ENCODE assay signal across 9 mouse cellular contexts in the genomic region with DNA sequence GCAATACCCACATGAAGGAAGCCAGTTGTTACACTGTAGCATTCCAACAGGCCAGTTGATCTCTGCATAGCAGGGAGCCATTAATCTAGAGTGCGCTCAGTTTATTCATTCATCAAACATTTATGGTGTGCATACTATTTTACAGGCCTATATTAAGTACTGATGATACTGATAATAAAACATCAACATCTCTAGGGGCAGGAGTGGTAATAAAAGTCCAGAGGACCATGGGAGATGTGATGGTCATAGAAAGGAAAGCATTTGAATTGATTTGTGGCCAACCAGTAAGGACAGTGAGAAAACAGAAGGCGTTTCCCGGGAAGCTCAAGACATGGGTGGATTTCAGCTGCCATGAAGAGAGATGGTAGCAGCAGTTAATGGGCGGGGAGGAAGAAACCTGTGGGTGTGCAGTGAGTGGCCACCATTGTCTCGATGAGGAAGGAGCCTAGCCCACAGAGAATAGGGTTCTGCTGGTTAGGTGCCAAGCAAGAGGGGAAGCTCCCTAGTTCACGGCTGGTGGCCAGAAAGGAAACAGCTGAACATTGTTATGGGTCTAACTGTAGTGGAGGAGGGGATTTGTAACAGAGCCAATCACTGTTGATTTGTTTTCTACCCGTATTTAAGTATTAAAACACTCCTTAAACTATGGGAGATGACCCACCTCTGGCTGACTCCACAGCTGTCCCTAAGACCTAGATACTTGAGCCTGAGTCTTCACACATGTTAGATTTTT.
DNase-seq lines count a peak whose midpoint lies in the region; ATAC-seq and TF ChIP-seq lines count a peak whose summit lies in the region.
"Had no signal": no experiment of that assay in that cellular context is flagged by ENCODE, and none has a peak within 500 bp of the region (broad histone marks: within the 10 kb centered on the region; RNA-seq: fewer than 3 reads in every experiment).

No protein-coding gene starts in this region.

- no peak overlapping the region for H3K4me3 ChIP-seq in left cerebral cortex, adult 2 months
- H3K4me3 ChIP-seq in embryonic fibroblast, embryonic 13.5 days (ENCODE audit: insufficient read depth, low read length), result no peak overlapping the region
- no peak overlapping the region for H3K4me3 ChIP-seq in forebrain, embryonic 12.5 days (replicated peaks)
- no peak overlapping the region for H3K4me3 ChIP-seq in forebrain, embryonic 11.5 days (ENCODE audit: low read depth, low read length)

- peak; percentile 27 to 79 for DNase-seq in left cerebral cortex, postnatal 10 days (ENCODE audit: extremely low spot score in 1 of 2, low spot score in 2 of 2)
- DNase-seq in left cerebral cortex, adult 2 months (ENCODE audit: extremely low spot score in 1 of 2, low spot score in 2 of 2), result no peak
- DNase-seq in kidney, adult 9 months, result peak; percentile 76
- peak; percentile 90 for DNase-seq in lung, postnatal 36 days
- no peak for DNase-seq in right cerebral cortex, postnatal 25 days
- DNase-seq in forebrain, embryonic 11.5 days (ENCODE audit: low spot score), result no peak

- peaks cover 6% of the 10 kb centered on the region; the same call in 1 of the 2 replicates for H3K4me1 ChIP-seq in embryonic fibroblast, embryonic 13.5 days (ENCODE audit: control insufficient read depth, insufficient read depth, low read length)
- 0 out of 2 replicates have a peak, but pooled peaks cover 3% of the 10 kb centered on the region for H3K4me1 ChIP-seq in forebrain, embryonic 12.5 days
- no peaks in the 10 kb centered on the region for H3K4me1 ChIP-seq in forebrain, embryonic 11.5 days (replicated peaks; ENCODE audit: control insufficient read depth, insufficient read depth, low read length)

- no peak overlapping the region for H3K9ac ChIP-seq in forebrain, embryonic 12.5 days
- H3K9ac ChIP-seq in forebrain, embryonic 11.5 days (ENCODE audit: low read length), result no peak overlapping the region

- no peak overlapping the region for H3K4me2 ChIP-seq in forebrain, embryonic 12.5 days
- H3K4me2 ChIP-seq in forebrain, embryonic 11.5 days (ENCODE audit: low read depth, low read length, severe bottlenecking), result no peak overlapping the region

- H3K36me3 ChIP-seq in forebrain, embryonic 12.5 days (replicated peaks), result no peaks in the 10 kb centered on the region
- no peaks in the 10 kb centered on the region for H3K36me3 ChIP-seq in forebrain, embryonic 11.5 days (ENCODE audit: control insufficient read depth, insufficient read depth, low read length)

- TF ChIP-seq CTCF in left cerebral cortex, adult 2 months (IDR thresholded peaks at IDR 0.05), result no peak
- no peak for TF ChIP-seq CTCF in embryonic fibroblast, embryonic 13.5 days (IDR thresholded peaks at IDR 0.05; ENCODE audit: borderline replicate concordance, insufficient read depth, low read length)

- ATAC-seq in forebrain, embryonic 12.5 days (ENCODE audit: low FRiP score), result no peak
- no peak for ATAC-seq in forebrain, embryonic 11.5 days (replicated peaks; ENCODE audit: low FRiP score)
- ATAC-seq: Patski had no signal

- no peak overlapping the region for H3K27ac ChIP-seq in left cerebral cortex, adult 2 months
- 0 out of 2 replicates have a peak overlapping the region, but pooled peaks have one; percentile 1 for H3K27ac ChIP-seq in embryonic fibroblast, embryonic 13.5 days (ENCODE audit: insufficient read depth, low read length)
- H3K27ac ChIP-seq in forebrain, embryonic 12.5 days, result no peak overlapping the region
- H3K27ac ChIP-seq in forebrain, embryonic 11.5 days (ENCODE audit: low read depth, low read length), result no peak overlapping the region

- WGBS in forebrain, embryonic 12.5 days, result 86% methylated on average over 7 of the region's 7 CpGs
- WGBS in forebrain, embryonic 11.5 days, result 89% methylated on average over 7 of the region's 7 CpGs

- no peaks in the 10 kb centered on the region for H3K9me3 ChIP-seq in forebrain, embryonic 12.5 days
- no peaks in the 10 kb centered on the region for H3K9me3 ChIP-seq in forebrain, embryonic 11.5 days (ENCODE audit: control insufficient read depth, low read length)

- no peak for TF ChIP-seq POLR2A in embryonic fibroblast, embryonic 13.5 days (IDR thresholded peaks at IDR 0.05; ENCODE audit: low read depth, low read length)

- H3K27me3 ChIP-seq in forebrain, embryonic 12.5 days, result no peaks in the 10 kb centered on the region
- H3K27me3 ChIP-seq in forebrain, embryonic 11.5 days (ENCODE audit: control insufficient read depth, insufficient read depth, low read length), result no peaks in the 10 kb centered on the region
- H3K27me3 ChIP-seq: Patski had no signal

- intact Hi-C loops in left cerebral cortex, postnatal 10 days (cut with DNase I), result no loop called here
- intact Hi-C loops in left cerebral cortex, adult 2 months (cut with DNase I), result no loop called here

Comparison
In these comparisons a context has a peak if more than half of its experiments do, and no peak if none do; other contexts are left out.
1. DNase-seq: peak in left cerebral cortex, postnatal 10 days (2 of 2), kidney, adult 9 months (single experiment) and lung, postnatal 36 days (single experiment); none in left cerebral cortex, adult 2 months (0 of 2), right cerebral cortex, postnatal 25 days (single experiment) and forebrain, embryonic 11.5 days (single experiment).